In the genomic region with DNA sequence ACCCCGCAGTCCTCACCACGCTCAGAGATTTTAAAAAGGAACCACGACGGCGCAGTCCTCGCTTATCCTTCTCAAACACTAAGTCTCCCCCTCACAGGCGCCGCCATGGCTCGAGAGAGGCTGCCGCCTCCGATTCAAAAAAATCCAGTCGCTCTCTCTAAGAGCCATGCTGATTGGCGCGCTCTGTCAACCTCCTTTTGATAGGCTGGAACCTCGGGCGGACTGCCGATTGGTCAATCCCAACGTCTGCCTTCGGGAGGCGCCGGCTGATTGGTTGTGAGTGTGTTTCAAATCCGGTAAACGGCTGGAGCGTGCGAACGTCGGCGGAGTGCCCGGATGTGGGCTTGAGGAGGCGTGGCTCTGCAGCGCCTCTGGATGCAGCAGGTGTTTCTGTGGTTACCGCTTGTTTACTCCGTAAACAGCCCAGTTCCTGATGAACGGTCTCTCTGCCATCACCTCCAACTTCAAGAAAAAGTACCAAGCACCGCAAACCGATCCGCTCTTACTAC, we compare ENCODE assay signal across 8 mouse cellular contexts. TPM values are rescaled to one million over a fixed set of nuclear protein-coding genes. Genes with fewer than 3 reads are reported as not detected.
A peak's percentile ranks its signal among the peaks of the same experiment; 100 is the strongest.
DNase-seq lines count a peak whose midpoint lies in the region; ATAC-seq and TF ChIP-seq lines count a peak whose summit lies in the region.

A gene (minus strand): TSS at position 178 of the 509 bp plus-strand sequence.

- peak within 1 kb of the TSS; percentile 69 for H3K4me2 ChIP-seq in embryonic facial prominence, embryonic 13.5 days
- H3K4me2 ChIP-seq in limb, embryonic 12.5 days, result peak within 1 kb of the TSS; percentile 67
- peak within 1 kb of the TSS; percentile 98 for H3K4me2 ChIP-seq in midbrain, embryonic 15.5 days

- WGBS in embryonic facial prominence, embryonic 13.5 days, result under 1% methylated on average over 36 of the region's 37 CpGs
- under 1% methylated on average over 37 of the region's 37 CpGs for WGBS in kidney, adult 2 months
- WGBS in limb, embryonic 12.5 days, result 1% methylated on average over 37 of the region's 37 CpGs
- WGBS in midbrain, embryonic 15.5 days, result under 1% methylated on average over 37 of the region's 37 CpGs
- WGBS in spleen, adult 2 months, result under 1% methylated on average over 37 of the region's 37 CpGs

- no peak for TF ChIP-seq CTCF in kidney, adult 2 months (conservative IDR thresholded peaks at IDR 0.05; ENCODE audit: insufficient read depth, insufficient read length, low read depth, low read length)
- no peak for TF ChIP-seq CTCF in spleen, adult 2 months (IDR thresholded peaks at IDR 0.05; ENCODE audit: extremely low read depth, insufficient read depth, insufficient read length, insufficient replicate concordance)

- peaks cover 11% of the 10 kb centered on the region; the same call in 1 of the 2 replicates for H3K36me3 ChIP-seq in embryonic facial prominence, embryonic 13.5 days
- no peaks in the 10 kb centered on the region for H3K36me3 ChIP-seq in kidney, adult 2 months (ENCODE audit: control insufficient read depth, insufficient read depth, low read length)
- H3K36me3 ChIP-seq in limb, embryonic 12.5 days, result peaks cover 18% of the 10 kb centered on the region
- no peaks in the 10 kb centered on the region for H3K36me3 ChIP-seq in midbrain, embryonic 15.5 days (replicated peaks)
- H3K36me3 ChIP-seq in spleen, adult 2 months (ENCODE audit: control insufficient read depth, insufficient read depth, low read length), result no peaks in the 10 kb centered on the region; the same call in 1 of the 2 replicates

- peak within 1 kb of the TSS; percentile 86 for H3K4me3 ChIP-seq in embryonic facial prominence, embryonic 13.5 days
- peak within 1 kb of the TSS; percentile 74 for H3K4me3 ChIP-seq in kidney, adult 2 months (ENCODE audit: insufficient read depth, low read depth, low read length)
- H3K4me3 ChIP-seq in limb, embryonic 12.5 days (replicated peaks), result peak within 1 kb of the TSS; percentile 88
- H3K4me3 ChIP-seq in midbrain, embryonic 15.5 days, result peak within 1 kb of the TSS; percentile 90
- peak within 1 kb of the TSS; percentile 87 for H3K4me3 ChIP-seq in spleen, adult 2 months (ENCODE audit: extremely low read depth, insufficient read depth, insufficient read length)

- peak; percentile 99 for ATAC-seq in embryonic facial prominence, embryonic 13.5 days (ENCODE audit: insufficient number of reproducible peaks, insufficient read depth, low FRiP score, low TSS enrichment, low read depth)
- peak; percentile 100 for ATAC-seq in limb, embryonic 12.5 days (ENCODE audit: insufficient number of reproducible peaks, insufficient read depth, low FRiP score, low TSS enrichment, low read depth)
- ATAC-seq in midbrain, embryonic 15.5 days (replicated peaks), result peak; percentile 100

- peak within 1 kb of the TSS; percentile 91 for H3K27ac ChIP-seq in embryonic facial prominence, embryonic 13.5 days
- H3K27ac ChIP-seq in kidney, adult 2 months (ENCODE audit: insufficient read depth, low read depth, low read length), result peak within 1 kb of the TSS; percentile 49
- H3K27ac ChIP-seq in limb, embryonic 12.5 days, result peak within 1 kb of the TSS; percentile 87
- H3K27ac ChIP-seq in midbrain, embryonic 15.5 days, result no peak within 1 kb of the TSS; the same call in 1 of the 2 replicates
- H3K27ac ChIP-seq in spleen, adult 2 months (ENCODE audit: insufficient read depth, low read length), result peak within 1 kb of the TSS; percentile 4; the same call in 1 of the 2 replicates

- peak; percentile 99 for DNase-seq in 3134 (ENCODE audit: extremely low read depth, insufficient read length, low spot score)
- DNase-seq in adrenal gland, postnatal 36 days, result peak; percentile 98 to 99
- peak; percentile 99 to 100 for DNase-seq in heart, adult 18-20 months
- DNase-seq in kidney, adult 2 months, result peak; percentile 100
- peak; percentile 96 to 97 for DNase-seq in spleen, adult 2 months (ENCODE audit: low read depth in 1 of 2, low spot score in 2 of 2)

- H3K27me3 ChIP-seq in embryonic facial prominence, embryonic 13.5 days, result no peaks in the 10 kb centered on the region
- H3K27me3 ChIP-seq in kidney, adult 2 months (replicated peaks; ENCODE audit: control insufficient read depth, insufficient read depth, low read length), result no peaks in the 10 kb centered on the region
- H3K27me3 ChIP-seq in limb, embryonic 12.5 days, result no peaks in the 10 kb centered on the region
- no peaks in the 10 kb centered on the region for H3K27me3 ChIP-seq in midbrain, embryonic 15.5 days (replicated peaks)
- H3K27me3 ChIP-seq in spleen, adult 2 months (ENCODE audit: control insufficient read depth, insufficient read depth, low read length), result no peaks in the 10 kb centered on the region

- no peaks in the 10 kb centered on the region for H3K9me3 ChIP-seq in embryonic facial prominence, embryonic 13.5 days
- H3K9me3 ChIP-seq in limb, embryonic 12.5 days, result no peaks in the 10 kb centered on the region
- H3K9me3 ChIP-seq in midbrain, embryonic 15.5 days, result no peaks in the 10 kb centered on the region

- no peak for TF ChIP-seq POLR2A in kidney, adult 2 months (IDR thresholded peaks at IDR 0.05; ENCODE audit: low read depth, low read length)
- no peak for TF ChIP-seq POLR2A in spleen, adult 2 months (IDR thresholded peaks at IDR 0.05; ENCODE audit: low read depth, low read length)

- peak within 1 kb of the TSS; percentile 83 for H3K9ac ChIP-seq in embryonic facial prominence, embryonic 13.5 days
- peak within 1 kb of the TSS; percentile 86 for H3K9ac ChIP-seq in limb, embryonic 12.5 days (replicated peaks)
- peak within 1 kb of the TSS; percentile 40 for H3K9ac ChIP-seq in midbrain, embryonic 15.5 days

- H3K4me1 ChIP-seq in embryonic facial prominence, embryonic 13.5 days, result peaks cover 28% of the 10 kb centered on the region
- peaks cover 8% of the 10 kb centered on the region; the same call in 1 of the 2 replicates for H3K4me1 ChIP-seq in kidney, adult 2 months (ENCODE audit: control insufficient read depth, insufficient read depth, low read length)
- peaks cover 27% of the 10 kb centered on the region for H3K4me1 ChIP-seq in limb, embryonic 12.5 days (replicated peaks)
- peaks cover 12% of the 10 kb centered on the region for H3K4me1 ChIP-seq in midbrain, embryonic 15.5 days
- H3K4me1 ChIP-seq in spleen, adult 2 months (ENCODE audit: control insufficient read depth, insufficient read depth, insufficient read length), result no peaks in the 10 kb centered on the region

RNA-seq across cellular contexts. Expression of the gene that starts here (rescaled TPM):
- total RNA-seq in adrenal gland, postnatal 36 days (2021), result 1 to 10 TPM; 6.2 to 7.5 TPM
- 44.9 and 47.5 TPM in 2 replicates for polyA plus RNA-seq in embryonic facial prominence, embryonic 13.5 days (2015; fragmentation: Nextera tagmentation; extraction: Ambion mirVana)
- under 1 TPM; 0.59 to 0.65 TPM for total RNA-seq in heart, adult 18-20 months (2021)
- polyA plus RNA-seq in kidney, adult 2 months (2012; rRNA removed), result 1.3 and 2.4 TPM in 2 replicates
- polyA plus RNA-seq in limb, embryonic 12.5 days (2016; fragmentation: Nextera tagmentation; extraction: Ambion mirVana), result 63.4 and 64.8 TPM in 2 replicates
- polyA plus RNA-seq in midbrain, embryonic 15.5 days (2015; fragmentation: Nextera tagmentation; extraction: Ambion mirVana), result 7.8 and 9.6 TPM in 2 replicates
- polyA plus RNA-seq in spleen, adult 2 months (2012; rRNA removed), result 0.90 and 1.2 TPM in 2 replicates

Comparison
In these comparisons a context has a peak if more than half of its experiments do, and no peak if none do; other contexts are left out.
1. RNA of the gene that starts here (total RNA-seq): 6.2 to 7.5 TPM in adrenal gland, postnatal 36 days; 0.59 to 0.65 TPM in heart, adult 18-20 months; every median in the first group is over 4 times any median in the second.
2. Peak in DNase-seq in heart, adult 18-20 months; RNA of the gene not detected or under 1 TPM.
3. Peak in every context shown above with its lines, with median percentiles within 50 percentile points of each other: DNase-seq, ATAC-seq, H3K4me2 ChIP-seq, H3K4me3 ChIP-seq and H3K9ac ChIP-seq.